10 mouse cellular contexts compared by ENCODE assay signal in the genomic region with DNA sequence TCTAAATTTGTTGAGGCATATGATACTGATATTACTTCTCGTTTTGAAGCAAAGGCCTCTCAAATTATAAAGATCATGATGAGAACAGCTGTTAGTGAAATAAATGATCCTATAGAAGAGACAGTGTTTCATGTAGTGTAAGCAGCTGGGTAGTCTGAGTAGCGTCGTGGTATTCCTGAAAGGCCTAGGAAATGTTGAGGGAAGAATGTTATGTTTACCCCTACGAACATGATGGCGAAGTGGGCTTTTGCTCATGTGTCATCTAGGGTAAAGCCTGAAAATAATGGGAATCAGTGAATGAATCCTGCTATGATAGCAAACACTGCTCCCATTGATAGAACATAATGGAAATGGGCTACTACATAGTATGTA. TPM values are rescaled to one million over a fixed set of nuclear protein-coding genes. Genes with fewer than 3 reads are reported as not detected.
DNase-seq lines count a peak whose midpoint lies in the region; ATAC-seq and TF ChIP-seq lines count a peak whose summit lies in the region.
"Not testable (repeated sequence)": the region's sequence is repeated elsewhere in the genome, so short reads cannot be mapped to it uniquely, and the experiment has no call there.
"Had no signal": no experiment of that assay in that cellular context is flagged by ENCODE, and none has a peak within 500 bp of the region (broad histone marks: within the 10 kb centered on the region; RNA-seq: fewer than 3 reads in every experiment).

No protein-coding gene starts in this region.

- WGBS in embryonic facial prominence, embryonic 13.5 days = 88% methylated on average over 5 of the region's 5 CpGs
- 90% methylated on average over 5 of the region's 5 CpGs for WGBS in hindbrain, embryonic 14.5 days
- 84% methylated on average over 5 of the region's 5 CpGs for WGBS in limb, embryonic 11.5 days
- 76% methylated on average over 5 of the region's 5 CpGs for WGBS in lung, embryonic 15.5 days
- WGBS in midbrain, postnatal 0 days = 81% methylated on average over 5 of the region's 5 CpGs
- 87% methylated on average over 5 of the region's 5 CpGs for WGBS in stomach, embryonic 16.5 days

- H3K4me1 ChIP-seq in embryonic facial prominence, embryonic 13.5 days; hindbrain, embryonic 14.5 days (replicated peaks; ENCODE audit: control insufficient read depth, insufficient read depth, low read length); limb, embryonic 11.5 days (ENCODE audit: control insufficient read depth, insufficient read depth, low read length); lung, embryonic 15.5 days; midbrain, postnatal 0 days (ENCODE audit: insufficient read depth, low read length); stomach, embryonic 16.5 days (ENCODE audit: control insufficient read depth, insufficient read depth, low read length): not testable (repeated sequence)

- not testable (repeated sequence) for H3K36me3 ChIP-seq in embryonic facial prominence, embryonic 13.5 days; hindbrain, embryonic 14.5 days (replicated peaks; ENCODE audit: control insufficient read depth, insufficient read depth); limb, embryonic 11.5 days (ENCODE audit: control insufficient read depth, insufficient read depth, low read length); lung, embryonic 15.5 days; midbrain, postnatal 0 days (ENCODE audit: insufficient read depth, low read length); stomach, embryonic 16.5 days (ENCODE audit: control insufficient read depth, insufficient read depth, low read length)

- DNase-seq in MN1 (ENCODE audit: low spot score) = peak; percentile 9
- DNase-seq in hindbrain, embryonic 14.5 days (ENCODE audit: low spot score); limb, embryonic 11.5 days (ENCODE audit: low spot score); midbrain, postnatal 0 days (ENCODE audit: low spot score): not testable (repeated sequence)

- not testable (repeated sequence) for H3K27me3 ChIP-seq in embryonic facial prominence, embryonic 13.5 days; hindbrain, embryonic 14.5 days (ENCODE audit: control insufficient read depth, insufficient read depth, low read length); limb, embryonic 11.5 days (ENCODE audit: control insufficient read depth, insufficient read depth, low read length); lung, embryonic 15.5 days; midbrain, postnatal 0 days (ENCODE audit: insufficient read depth, low read length); stomach, embryonic 16.5 days (ENCODE audit: control insufficient read depth, insufficient read depth, low read length)

- not testable (repeated sequence) for H3K9ac ChIP-seq in embryonic facial prominence, embryonic 13.5 days; hindbrain, embryonic 14.5 days; limb, embryonic 11.5 days (ENCODE audit: low read length); lung, embryonic 15.5 days; midbrain, postnatal 0 days (replicated peaks; ENCODE audit: low read length, poor library complexity, severe bottlenecking); stomach, embryonic 16.5 days (ENCODE audit: low read length)

- not testable (repeated sequence) for H3K4me3 ChIP-seq in embryonic facial prominence, embryonic 13.5 days; hindbrain, embryonic 14.5 days (replicated peaks; ENCODE audit: low read length); limb, embryonic 11.5 days (ENCODE audit: low read depth, low read length); lung, embryonic 15.5 days; midbrain, postnatal 0 days (ENCODE audit: low read depth, low read length); stomach, embryonic 16.5 days (replicated peaks; ENCODE audit: low read length)

- peak; percentile 48 for ATAC-seq in embryonic facial prominence, embryonic 13.5 days (ENCODE audit: insufficient number of reproducible peaks, insufficient read depth, low FRiP score, low TSS enrichment, low read depth)
- ATAC-seq in frontal cortex, adult (ENCODE audit: low TSS enrichment) = peak; percentile 2
- ATAC-seq in hindbrain, embryonic 14.5 days (ENCODE audit: low FRiP score) = peak; percentile 53
- peak; percentile 45 for ATAC-seq in limb, embryonic 11.5 days (ENCODE audit: insufficient number of reproducible peaks, low FRiP score, low TSS enrichment, low read depth)
- ATAC-seq in lung, embryonic 15.5 days (ENCODE audit: borderline replicate concordance, extremely low read depth, low FRiP score, low TSS enrichment) = peak; percentile 51
- ATAC-seq in midbrain, postnatal 0 days (ENCODE audit: low FRiP score) = peak; percentile 61
- peak; percentile 37 for ATAC-seq in stomach, embryonic 16.5 days (ENCODE audit: insufficient read depth, low FRiP score)

- not testable (repeated sequence) for TF ChIP-seq CTCF in midbrain, postnatal 0 days (IDR thresholded peaks at IDR 0.05)

- H3K4me2 ChIP-seq in embryonic facial prominence, embryonic 13.5 days; hindbrain, embryonic 14.5 days (replicated peaks); limb, embryonic 11.5 days (ENCODE audit: low read depth, severe bottlenecking); lung, embryonic 15.5 days; midbrain, postnatal 0 days (ENCODE audit: low read depth, low read length, poor library complexity, severe bottlenecking); stomach, embryonic 16.5 days (ENCODE audit: low read depth, low read length): not testable (repeated sequence)

- not testable (repeated sequence) for H3K9me3 ChIP-seq in embryonic facial prominence, embryonic 13.5 days; hindbrain, embryonic 14.5 days (ENCODE audit: control insufficient read depth, low read length); limb, embryonic 11.5 days (ENCODE audit: control insufficient read depth, low read length); lung, embryonic 15.5 days; midbrain, postnatal 0 days (ENCODE audit: low read length); stomach, embryonic 16.5 days (replicated peaks; ENCODE audit: control insufficient read depth, low read length)

- H3K27ac ChIP-seq in embryonic facial prominence, embryonic 13.5 days; hindbrain, embryonic 14.5 days; limb, embryonic 11.5 days (replicated peaks; ENCODE audit: low read depth, low read length); lung, embryonic 15.5 days; midbrain, postnatal 0 days (ENCODE audit: low read depth, low read length); stomach, embryonic 16.5 days (ENCODE audit: low read length): not testable (repeated sequence)

RNA-seq across cellular contexts. Expression of a gene that starts 33.8 kb away (rescaled TPM):
- 0.41 and 0.96 TPM in 2 replicates for polyA plus RNA-seq in embryonic facial prominence, embryonic 13.5 days (2015; fragmentation: Nextera tagmentation; extraction: Ambion mirVana)
- 34.7 and 35.1 TPM in 2 replicates for polyA plus RNA-seq in hindbrain, embryonic 14.5 days (2014; fragmentation: Nextera tagmentation; extraction: Ambion mirVana)
- 0.07 TPM in 1 of 2 replicates, not detected in the other for polyA plus RNA-seq in limb, embryonic 11.5 days (2014; fragmentation: Nextera tagmentation; extraction: Ambion mirVana)
- polyA plus RNA-seq in lung, embryonic 15.5 days (2015; fragmentation: Nextera tagmentation; extraction: Ambion mirVana) = 0.19 and 0.56 TPM in 2 replicates
- total RNA-seq in midbrain, postnatal 0 days (2014; rRNA removed) = 49.4 and 77.6 TPM in 2 replicates
- polyA plus RNA-seq in midbrain, postnatal 0 days (2015; fragmentation: Nextera tagmentation; extraction: Ambion mirVana) = 43.2 and 52.6 TPM in 2 replicates
- 0.06 and 0.66 TPM in 2 replicates for polyA plus RNA-seq in stomach, embryonic 16.5 days (2015; fragmentation: Nextera tagmentation; extraction: Ambion mirVana)
- total RNA-seq: heart, adult 8-10 months had no signal
- polyA plus RNA-seq: macrophage had no signal

Comparison
In these comparisons a context has a peak if more than half of its experiments do, and no peak if none do; other contexts are left out.
1. ATAC-seq: peak in every context shown above with its lines; median percentile 61 in midbrain, postnatal 0 days; 53 in hindbrain, embryonic 14.5 days; 51 in lung, embryonic 15.5 days; 48 in embryonic facial prominence, embryonic 13.5 days; 45 in limb, embryonic 11.5 days; 37 in stomach, embryonic 16.5 days; 2 in frontal cortex, adult.
2. RNA of a gene that starts 33.8 kb away (polyA plus RNA-seq): 43.2 to 52.6 TPM in midbrain, postnatal 0 days and 34.7 to 35.1 TPM in hindbrain, embryonic 14.5 days; 0.19 to 0.56 TPM in lung, embryonic 15.5 days, 0.41 to 0.96 TPM in embryonic facial prominence, embryonic 13.5 days, 0.07 TPM in limb, embryonic 11.5 days and 0.06 to 0.66 TPM in stomach, embryonic 16.5 days; every median in the first group is over 10 times any median in the second.